Mouse (Mus musculus): ENCODE measurements around the gene Crygn. TPM values are rescaled to one million over a fixed set of nuclear protein-coding genes. Genes with fewer than 3 reads are reported as not detected.
A peak's percentile ranks its signal among the peaks of the same experiment; 100 is the strongest.
"Not testable (repeated sequence)": the region's sequence is repeated elsewhere in the genome, so short reads cannot be mapped to it uniquely, and the experiment has no call there.

Gene Crygn
- polyA plus RNA-seq, 1 experiment from 2014 or later: 1.8 TPM

- no peak for ATAC-seq
- Histone ChIP-seq H3K27ac (no peak overlapping the region), H3K4me2 (replicated peaks) (0 out of 2 replicates have a peak overlapping the region, but pooled peaks have one; percentile 15), H3K4me1 (replicated peaks) (0 out of 2 replicates have a peak, but pooled peaks cover 5% of the 10 kb centered on the region), H3K27me3 (replicated peaks) (no peaks in the 10 kb centered on the region), H3K9ac (no peak overlapping the region; the same call in 1 of the 2 replicates), H3K36me3 (no peaks in the 10 kb centered on the region), H3K9me3 (no peaks in the 10 kb centered on the region), H3K4me3 (replicated peaks) (no peak overlapping the region)
- 28% methylated on average over 17 of the region's 17 CpGs for WGBS
Observed at GRCm38 (mm10) chr5:24778082-24778842, 20.5 kb upstream of the Crygn start.

GRCm38 (mm10) chr5:24776681-24777080 is 18.9 kb upstream of the Crygn start:
- no peak overlapping the region for H3K9ac ChIP-seq
- no peak overlapping the region for H3K4me3 ChIP-seq (replicated peaks)
- H3K4me2 ChIP-seq (replicated peaks): no peak overlapping the region
- 0 out of 2 replicates have a peak, but pooled peaks cover 5% of the 10 kb centered on the region for H3K4me1 ChIP-seq (replicated peaks)
- H3K27ac ChIP-seq: no peak overlapping the region
- 61% methylated on average over 4 of the region's 4 CpGs for whole genome bisulfite sequencing
- H3K36me3 ChIP-seq: no peaks in the 10 kb centered on the region
- no peaks in the 10 kb centered on the region for H3K27me3 ChIP-seq (replicated peaks)
- ATAC-seq: no peak
- H3K9me3 ChIP-seq: no peaks in the 10 kb centered on the region

GRCm38 (mm10) chr5:24774549-24774948 is 16.7 kb upstream of the Crygn start:
- H3K27me3 ChIP-seq (replicated peaks); H3K4me1 ChIP-seq (replicated peaks); H3K27ac ChIP-seq; H3K4me3 ChIP-seq (replicated peaks); H3K9me3 ChIP-seq; H3K36me3 ChIP-seq; ATAC-seq; H3K4me2 ChIP-seq (replicated peaks); H3K9ac ChIP-seq: not testable (repeated sequence)
- WGBS: 90% methylated on average over 16 of the region's 16 CpGs

GRCm38 (mm10) chr5:24756931-24757330 is 877 bp downstream of the Crygn start:
- ATAC-seq: no peak
- H3K9ac ChIP-seq: no peak overlapping the region
- H3K4me1 ChIP-seq (replicated peaks): peaks cover 19% of the 10 kb centered on the region
- H3K4me2 ChIP-seq (replicated peaks): 0 out of 2 replicates have a peak overlapping the region, but pooled peaks have one; percentile 3
- no peaks in the 10 kb centered on the region for H3K36me3 ChIP-seq
- no peaks in the 10 kb centered on the region for H3K9me3 ChIP-seq
- H3K27me3 ChIP-seq (replicated peaks): no peaks in the 10 kb centered on the region
- no peak overlapping the region for H3K27ac ChIP-seq
- no peak overlapping the region for H3K4me3 ChIP-seq (replicated peaks)
- 46% methylated on average over 3 of the region's 3 CpGs for WGBS

- Histone ChIP-seq H3K9me3 (no peaks in the 10 kb centered on the region), H3K9ac (peak overlapping the region; percentile 72), H3K27me3 (replicated peaks) (no peaks in the 10 kb centered on the region), H3K4me3 (replicated peaks) (peak overlapping the region; percentile 53; the same call in 1 of the 2 replicates), H3K4me2 (replicated peaks) (peak overlapping the region; percentile 89), H3K36me3 (no peaks in the 10 kb centered on the region), H3K27ac (peak overlapping the region; percentile 96), H3K4me1 (replicated peaks) (peaks cover 43% of the 10 kb centered on the region)
- WGBS: 0% methylated on average over 2 of the region's 2 CpGs
- ATAC-seq: no peak; the same call in 1 of the 2 replicates
Observed at GRCm38 (mm10) chr5:24752175-24752498, 5.7 kb downstream of the Crygn start.

GRCm38 (mm10) chr5:24751305-24752174 is 6.3 kb downstream of the Crygn start:
- no peaks in the 10 kb centered on the region for H3K36me3 ChIP-seq
- no peaks in the 10 kb centered on the region for H3K9me3 ChIP-seq
- peak overlapping the region; percentile 89 for H3K4me2 ChIP-seq (replicated peaks)
- peak overlapping the region; percentile 53 for H3K4me3 ChIP-seq (replicated peaks)
- H3K9ac ChIP-seq: peak overlapping the region; percentile 72
- peaks cover 44% of the 10 kb centered on the region for H3K4me1 ChIP-seq (replicated peaks)
- 2% methylated on average over 25 of the region's 25 CpGs for WGBS
- no peaks in the 10 kb centered on the region for H3K27me3 ChIP-seq (replicated peaks)
- peak overlapping the region; percentile 96 for H3K27ac ChIP-seq
- ATAC-seq: peak; percentile 76

- WGBS: 1% methylated on average over 58 of the region's 59 CpGs
- H3K4me2 ChIP-seq (replicated peaks): peak overlapping the region; percentile 89
- H3K27me3 ChIP-seq (replicated peaks): no peaks in the 10 kb centered on the region
- H3K4me3 ChIP-seq (replicated peaks): peak overlapping the region; percentile 53
- H3K9me3 ChIP-seq: no peaks in the 10 kb centered on the region
- peak overlapping the region; percentile 72 for H3K9ac ChIP-seq
- H3K27ac ChIP-seq: peak overlapping the region; percentile 96
- peak; percentile 82 for ATAC-seq
- H3K36me3 ChIP-seq: no peaks in the 10 kb centered on the region
- H3K4me1 ChIP-seq (replicated peaks): peaks cover 44% of the 10 kb centered on the region
Observed at GRCm38 (mm10) chr5:24750321-24751304, 7.2 kb downstream of the Crygn start.

GRCm38 (mm10) chr5:24749731-24750130 is 8.1 kb downstream of the Crygn start:
- Histone ChIP-seq H3K27ac (no peak overlapping the region), H3K9ac (no peak overlapping the region), H3K36me3 (no peaks in the 10 kb centered on the region), H3K4me3 (replicated peaks) (no peak overlapping the region), H3K4me2 (replicated peaks) (peak overlapping the region; percentile 89), H3K9me3 (no peaks in the 10 kb centered on the region), H3K27me3 (replicated peaks) (no peaks in the 10 kb centered on the region), H3K4me1 (replicated peaks) (peaks cover 37% of the 10 kb centered on the region)
- WGBS: 53% methylated on average over 5 of the region's 5 CpGs
- no peak for ATAC-seq

- Histone ChIP-seq H3K9me3 (no peaks in the 10 kb centered on the region), H3K4me2 (replicated peaks) (no peak overlapping the region), H3K4me3 (replicated peaks) (no peak overlapping the region), H3K27me3 (replicated peaks) (no peaks in the 10 kb centered on the region), H3K27ac (peak overlapping the region; percentile 32; the same call in 1 of the 2 replicates), H3K9ac (no peak overlapping the region), H3K36me3 (no peaks in the 10 kb centered on the region), H3K4me1 (replicated peaks) (peaks cover 31% of the 10 kb centered on the region; the same call in 1 of the 2 replicates)
- WGBS: 18% methylated on average over 6 of the region's 6 CpGs
- no peak for ATAC-seq
Observed at GRCm38 (mm10) chr5:24747533-24747932, 10.3 kb downstream of the Crygn start.

- H3K4me1 ChIP-seq (replicated peaks): peaks cover 15% of the 10 kb centered on the region; the same call in 1 of the 2 replicates
- H3K4me2 ChIP-seq (replicated peaks): no peak overlapping the region
- 88% methylated on average over 10 of the region's 10 CpGs for WGBS
- H3K4me3 ChIP-seq (replicated peaks): no peak overlapping the region
- no peak overlapping the region for H3K9ac ChIP-seq
- H3K27me3 ChIP-seq (replicated peaks): no peaks in the 10 kb centered on the region
- no peaks in the 10 kb centered on the region for H3K36me3 ChIP-seq
- no peaks in the 10 kb centered on the region for H3K9me3 ChIP-seq
- no peak overlapping the region for H3K27ac ChIP-seq
- no peak for ATAC-seq
Observed at GRCm38 (mm10) chr5:24743956-24744355, 13.9 kb downstream of the Crygn start.

- Histone ChIP-seq H3K27ac (no peak overlapping the region; the same call in 1 of the 2 replicates), H3K9ac (no peak overlapping the region), H3K4me3 (replicated peaks) (no peak overlapping the region), H3K36me3 (no peaks in the 10 kb centered on the region), H3K4me1 (replicated peaks) (peaks cover 7% of the 10 kb centered on the region; the same call in 1 of the 2 replicates), H3K27me3 (replicated peaks) (no peaks in the 10 kb centered on the region), H3K4me2 (replicated peaks) (no peak overlapping the region), H3K9me3 (no peaks in the 10 kb centered on the region)
- WGBS: 50% methylated on average over 15 of the region's 15 CpGs
- peak; percentile 75 for ATAC-seq
Observed at GRCm38 (mm10) chr5:24741172-24741885, 16.5 kb downstream of the Crygn start.
